Mouse (Mus musculus): Measurements from ENCODE around the gene Lrrc8c.

GRCm38 (mm10) chr5:105615871-105616454, 96.8 kb downstream of the Lrrc8c start:
- no peak for TF ChIP-seq ZNF384 (IDR thresholded peaks at IDR 0.05; ENCODE audit: low read depth, low read length)
- no peak for TF ChIP-seq CHD2 (IDR thresholded peaks at IDR 0.05; ENCODE audit: low read depth, low read length)
- no peak for TF ChIP-seq ZC3H11A (IDR thresholded peaks at IDR 0.05; ENCODE audit: borderline replicate concordance, low read depth, low read length)
- TF ChIP-seq MAFK (IDR thresholded peaks at IDR 0.05; ENCODE audit: insufficient read depth, low read depth, low read length): no peak
- no peak for TF ChIP-seq HCFC1 (IDR thresholded peaks at IDR 0.05; ENCODE audit: borderline replicate concordance, insufficient read depth, low read length)
